In the genomic region with DNA sequence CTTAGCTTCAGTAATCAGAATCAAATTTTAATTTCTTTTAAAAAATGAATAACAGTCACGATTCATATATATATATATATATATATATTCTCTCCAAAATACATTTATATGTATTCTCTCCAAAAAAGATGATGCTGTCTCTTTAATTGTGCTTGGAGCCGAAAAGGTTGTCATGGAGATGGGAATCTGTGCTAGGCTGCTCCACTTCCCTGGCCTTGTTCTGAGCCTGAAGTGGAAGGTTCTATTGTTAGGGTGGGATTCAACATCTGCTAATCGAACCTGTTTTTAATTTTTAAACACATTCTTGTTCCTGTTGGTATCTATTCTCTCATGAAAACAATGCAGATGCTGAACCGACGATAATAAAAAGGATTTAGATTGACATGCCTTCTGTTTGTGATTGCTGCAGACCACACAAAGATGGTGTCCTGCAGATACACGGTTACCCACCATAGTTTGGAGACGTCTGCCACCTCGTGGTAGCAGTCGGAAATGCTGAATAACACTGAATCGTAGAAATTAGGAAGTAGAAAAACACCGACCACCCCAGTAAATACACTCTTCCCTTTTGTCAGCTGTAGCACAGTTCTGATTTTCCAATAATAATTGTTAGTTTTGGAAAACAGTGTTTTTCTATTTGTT, we compare ENCODE assay signal across 9 mouse cellular contexts.
DNase-seq lines count a peak whose midpoint lies in the region; ATAC-seq and TF ChIP-seq lines count a peak whose summit lies in the region.
"Had no signal": no experiment of that assay in that cellular context is flagged by ENCODE, and none has a peak within 500 bp of the region (broad histone marks: within the 10 kb centered on the region; RNA-seq: fewer than 3 reads in every experiment).

No protein-coding gene starts in this region.

- no peak overlapping the region for H3K9ac ChIP-seq in forebrain, postnatal 0 days
- no peak overlapping the region for H3K9ac ChIP-seq in hindbrain, embryonic 12.5 days
- no peak overlapping the region for H3K9ac ChIP-seq in lung, postnatal 0 days (replicated peaks; ENCODE audit: low read depth)
- H3K9ac ChIP-seq: liver, embryonic 15.5 days had no signal

- H3K27me3 ChIP-seq in cerebellum, adult 2 months (ENCODE audit: control insufficient read depth, insufficient read depth, low read length): no peaks in the 10 kb centered on the region
- H3K27me3 ChIP-seq in forebrain, postnatal 0 days (ENCODE audit: insufficient read depth, low read length): no peaks in the 10 kb centered on the region
- no peaks in the 10 kb centered on the region for H3K27me3 ChIP-seq in hindbrain, embryonic 12.5 days
- no peaks in the 10 kb centered on the region for H3K27me3 ChIP-seq in lung, postnatal 0 days (replicated peaks; ENCODE audit: insufficient read depth, low read length)
- H3K27me3 ChIP-seq: liver, embryonic 15.5 days had no signal

- no peak overlapping the region for H3K27ac ChIP-seq in cerebellum, adult 2 months (ENCODE audit: insufficient read depth, low read length)
- H3K27ac ChIP-seq in forebrain, postnatal 0 days (ENCODE audit: low read depth, low read length): peak overlapping the region; percentile 73
- no peak overlapping the region for H3K27ac ChIP-seq in hindbrain, embryonic 12.5 days
- H3K27ac ChIP-seq in lung, postnatal 0 days (ENCODE audit: low read length): no peak overlapping the region
- H3K27ac ChIP-seq: liver, embryonic 15.5 days had no signal

- TF ChIP-seq EP300 in lung, postnatal 0 days (IDR thresholded peaks at IDR 0.05): no peak

- TF ChIP-seq POLR2A in cerebellum, adult 2 months (IDR thresholded peaks at IDR 0.05; ENCODE audit: borderline replicate concordance, insufficient read depth, low read length): no peak

- peak; percentile 67 for DNase-seq in R1 (ENCODE audit: low read depth, low spot score)
- peak; percentile 38 to 66 for DNase-seq in cerebellum, adult 2 months
- DNase-seq in forebrain, postnatal 0 days: peak; percentile 95
- peak; percentile 59 to 89 for DNase-seq in layer of hippocampus, adult 8-10 months (ENCODE audit: low spot score in 2 of 2)
- DNase-seq in lung, postnatal 0 days (ENCODE audit: low spot score): peak; percentile 65
- peak; percentile 51 for DNase-seq in ovary, postnatal 36 days (ENCODE audit: low spot score)

- peak; percentile 92 for TF ChIP-seq CTCF in cerebellum, adult 2 months (IDR thresholded peaks at IDR 0.05; ENCODE audit: borderline replicate concordance, insufficient read depth, low read depth, low read length)
- TF ChIP-seq CTCF in forebrain, postnatal 0 days (IDR thresholded peaks at IDR 0.05; ENCODE audit: low read depth): peak; percentile 91
- TF ChIP-seq CTCF in lung, postnatal 0 days (IDR thresholded peaks at IDR 0.05): peak; percentile 85

- no peaks in the 10 kb centered on the region for H3K4me1 ChIP-seq in cerebellum, adult 2 months (ENCODE audit: control insufficient read depth, insufficient read depth, low read length)
- H3K4me1 ChIP-seq in forebrain, postnatal 0 days (ENCODE audit: insufficient read depth): 0 out of 2 replicates have a peak, but pooled peaks cover 3% of the 10 kb centered on the region
- H3K4me1 ChIP-seq in hindbrain, embryonic 12.5 days: no peaks in the 10 kb centered on the region
- H3K4me1 ChIP-seq in lung, postnatal 0 days (ENCODE audit: insufficient read depth, low read depth, low read length): no peaks in the 10 kb centered on the region

- H3K36me3 ChIP-seq in forebrain, postnatal 0 days (ENCODE audit: insufficient read depth): no peaks in the 10 kb centered on the region
- H3K36me3 ChIP-seq in hindbrain, embryonic 12.5 days: no peaks in the 10 kb centered on the region
- H3K36me3 ChIP-seq in lung, postnatal 0 days (ENCODE audit: insufficient read depth, low read length): no peaks in the 10 kb centered on the region
- H3K36me3 ChIP-seq: liver, embryonic 15.5 days had no signal

- H3K9me3 ChIP-seq in forebrain, postnatal 0 days (ENCODE audit: low read length): no peaks in the 10 kb centered on the region
- H3K9me3 ChIP-seq in hindbrain, embryonic 12.5 days (replicated peaks): no peaks in the 10 kb centered on the region
- no peaks in the 10 kb centered on the region for H3K9me3 ChIP-seq in lung, postnatal 0 days (ENCODE audit: low read length)
- H3K9me3 ChIP-seq: liver, embryonic 15.5 days had no signal

- no peak overlapping the region for H3K4me3 ChIP-seq in cerebellum, adult 2 months (replicated peaks; ENCODE audit: insufficient read depth, low read depth, low read length)
- H3K4me3 ChIP-seq in forebrain, postnatal 0 days (ENCODE audit: low read depth, low read length): no peak overlapping the region
- H3K4me3 ChIP-seq in hindbrain, embryonic 12.5 days: no peak overlapping the region
- no peak overlapping the region for H3K4me3 ChIP-seq in lung, postnatal 0 days (ENCODE audit: low read depth, low read length)
- H3K4me3 ChIP-seq: liver, embryonic 15.5 days had no signal

- 10% methylated on average over 11 of the region's 11 CpGs for WGBS in cerebellum, adult 2 months
- 10% methylated on average over 11 of the region's 11 CpGs for WGBS in forebrain, postnatal 0 days
- 16% methylated on average over 11 of the region's 11 CpGs for WGBS in hindbrain, embryonic 12.5 days
- 17% methylated on average over 11 of the region's 11 CpGs for WGBS in lung, postnatal 0 days

- ATAC-seq in forebrain, postnatal 0 days: peak; percentile 96
- ATAC-seq in hindbrain, embryonic 12.5 days (ENCODE audit: low FRiP score): peak; percentile 92
- 0 out of 2 replicates have a peak, but pooled peaks have one; percentile 14 for ATAC-seq in lung, postnatal 0 days
- ATAC-seq in erythroblast, adult 5-6 weeks (replicated peaks; ENCODE audit: low FRiP score, poor library complexity, severe bottlenecking): no peak

- H3K4me2 ChIP-seq in forebrain, postnatal 0 days (ENCODE audit: low read depth): 0 out of 2 replicates have a peak overlapping the region, but pooled peaks have one; percentile 13
- H3K4me2 ChIP-seq in hindbrain, embryonic 12.5 days (replicated peaks): no peak overlapping the region
- no peak overlapping the region for H3K4me2 ChIP-seq in lung, postnatal 0 days (replicated peaks; ENCODE audit: low read depth, low read length)
- H3K4me2 ChIP-seq: liver, embryonic 15.5 days had no signal
